Mouse (Mus musculus) kidney, adult 8-10 months (tissue): ENCODE results near the gene Il31ra.
A peak's percentile ranks its signal among the peaks of the same experiment; 100 is the strongest.

Source experiments
- DNase-seq, 2 experiments: peaks; one replicate each; pipeline ENCODE4 v3.0.0; 2022

Il31ra gene

GRCm38 (mm10) chr13:112506766-112507165 lies 87.4 kb downstream of the Il31ra start:
- no peak for DNase-seq

DNA sequence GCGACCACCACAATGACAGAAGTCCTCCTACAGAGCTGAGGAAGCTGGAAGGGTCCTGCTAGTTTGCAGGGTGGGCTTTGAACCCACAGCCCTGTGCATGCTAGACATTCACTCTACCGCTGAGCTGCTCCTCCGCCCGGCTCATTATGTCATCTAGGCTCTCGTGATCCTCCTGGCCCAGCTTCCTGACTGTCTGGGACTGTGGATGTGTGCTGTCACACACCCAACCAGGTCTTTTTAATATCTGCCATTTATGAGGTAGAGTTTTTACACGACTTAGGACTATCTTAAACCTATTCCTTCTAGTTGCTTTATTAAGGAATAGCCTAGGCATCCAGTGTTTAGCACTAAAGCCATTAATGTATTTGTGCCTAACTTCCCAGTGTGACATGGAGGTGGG lies 88.7 kb downstream of the Il31ra start:
- DNase-seq: no peak

GRCm38 (mm10) chr13:112503846-112504245 lies 90.3 kb downstream of the Il31ra start:
- DNase-seq: no peak

DNA sequence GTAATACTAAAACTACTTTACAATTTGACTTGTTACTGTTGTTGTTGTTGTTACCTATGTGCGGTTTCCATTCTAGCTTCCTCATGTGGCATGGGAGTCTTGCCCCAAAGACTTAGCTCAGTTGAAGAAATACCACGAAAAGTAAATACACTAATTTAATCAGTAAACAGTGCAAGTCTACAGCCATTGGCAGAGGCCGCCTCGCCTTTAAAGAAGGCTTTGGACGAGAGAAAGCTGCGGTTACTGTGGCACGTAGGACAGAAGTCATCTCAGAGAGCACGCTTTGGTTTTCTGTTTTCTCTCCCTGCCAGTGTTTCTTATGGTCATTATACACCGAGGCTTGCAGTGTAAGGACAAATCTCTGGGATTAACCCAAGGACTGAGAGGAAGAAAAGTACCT lies 93.7 kb downstream of the Il31ra start:
- DNase-seq: no peak

DNA sequence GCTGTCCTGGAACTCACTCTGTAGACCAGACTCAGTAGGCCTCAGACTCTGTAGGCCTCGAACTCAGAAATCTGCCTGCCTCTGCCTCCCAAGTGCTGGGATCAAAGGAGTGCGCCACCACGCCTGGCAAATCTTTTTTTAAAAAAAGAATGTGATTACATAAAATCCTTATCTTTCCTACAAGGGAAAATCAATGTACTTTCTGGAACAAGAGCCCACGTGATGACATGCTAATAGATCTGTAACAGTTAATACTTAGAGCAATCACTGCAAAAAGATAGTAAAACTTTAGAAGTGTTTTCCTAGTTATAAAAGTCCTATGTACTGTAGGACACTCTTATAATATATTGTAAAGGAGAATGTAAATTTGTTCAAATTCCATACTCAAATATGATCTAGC lies 94.1 kb downstream of the Il31ra start:
- DNase-seq: no peak

DNA sequence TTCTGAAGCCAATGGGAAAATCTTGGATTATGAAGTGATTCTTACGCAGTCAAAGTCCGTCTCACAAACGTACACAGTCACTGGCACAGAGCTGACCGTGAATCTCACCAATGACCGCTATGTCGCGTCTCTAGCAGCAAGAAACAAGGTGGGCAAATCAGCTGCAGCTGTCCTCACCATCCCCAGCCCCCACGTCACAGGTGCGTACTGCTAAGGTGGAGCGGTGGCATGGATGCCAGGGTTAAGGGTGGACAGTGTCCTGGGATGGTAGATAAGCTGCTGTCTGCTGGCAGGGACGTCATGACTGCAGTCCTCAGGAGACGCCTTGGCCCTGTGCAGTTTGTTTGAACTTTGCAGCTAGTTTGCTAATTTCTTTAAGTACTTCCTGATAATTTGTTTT lies 99.6 kb downstream of the Il31ra start:
- no peak for DNase-seq

DNA sequence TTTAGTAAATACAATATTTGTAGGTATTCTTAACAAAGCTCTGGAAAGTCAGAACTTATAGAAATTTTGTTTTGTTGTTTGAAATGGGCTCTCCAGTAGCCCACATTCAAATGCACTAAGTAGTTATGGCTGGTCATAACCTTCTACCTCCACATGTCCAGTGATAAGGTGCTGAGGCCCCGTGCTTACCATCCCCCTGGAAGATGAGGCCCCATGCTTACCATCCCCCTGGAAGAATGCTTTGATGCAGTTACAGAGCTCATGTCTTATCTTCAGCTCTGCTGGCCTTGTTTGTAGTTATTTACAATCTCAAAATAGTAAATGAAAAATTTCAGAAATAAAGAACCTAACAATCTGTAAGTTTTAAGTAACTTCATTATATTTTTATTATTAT lies 101.9 kb downstream of the Il31ra start:
- DNase-seq: no peak

GRCm38 (mm10) chr13:112491636-112492284 lies 102.4 kb downstream of the Il31ra start:
- DNase-seq: peak; percentile 50 to 56

GRCm38 (mm10) chr13:112490036-112490435 lies 104.1 kb downstream of the Il31ra start:
- no peak for DNase-seq

DNA sequence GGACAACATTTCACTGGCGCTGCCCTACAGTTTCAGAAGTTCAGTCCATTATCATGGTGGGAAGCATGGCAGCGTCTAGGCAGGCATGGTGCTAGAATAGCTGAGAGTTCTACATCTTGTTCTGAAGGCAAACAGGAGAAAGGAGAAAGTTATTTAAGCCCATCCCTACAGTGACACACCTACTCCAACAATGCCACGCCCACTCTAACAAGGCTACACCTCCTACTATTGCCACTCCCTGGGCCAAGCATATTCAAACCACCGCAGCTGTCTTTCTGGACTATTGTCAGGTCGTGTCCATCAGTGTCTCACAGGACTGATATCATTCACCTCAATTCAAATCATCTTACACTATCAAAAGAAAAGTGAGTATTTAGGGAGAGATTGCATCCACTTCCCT lies 107.5 kb downstream of the Il31ra start:
- no peak for DNase-seq

- DNase-seq: peak; percentile 61 to 69
These were observed 107.9 kb downstream of the Il31ra start for GRCm38 (mm10) chr13:112486236-112486635.

GRCm38 (mm10) chr13:112483015-112483414 lies 111.1 kb downstream of the Il31ra start:
- DNase-seq: no peak

DNA sequence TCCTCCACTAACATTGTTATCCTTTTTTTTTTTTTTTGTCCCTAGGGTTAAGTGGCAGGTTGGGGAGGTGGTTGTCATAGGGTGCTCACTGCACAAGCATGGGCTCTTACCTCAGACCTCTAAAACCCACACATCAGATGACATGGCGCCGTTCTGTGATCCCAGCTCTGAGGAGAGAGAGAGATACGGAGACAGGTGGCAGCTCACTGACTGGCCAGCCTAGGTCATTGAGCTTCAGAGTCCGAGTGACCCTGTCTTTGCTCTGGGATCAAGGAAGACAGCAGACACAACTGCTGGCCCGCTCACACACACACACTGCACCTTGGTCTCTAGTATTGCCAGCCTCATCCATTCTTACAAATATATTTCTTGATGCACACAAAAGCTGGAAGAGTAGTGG lies 111.6 kb downstream of the Il31ra start:
- DNase-seq: no peak

DNA sequence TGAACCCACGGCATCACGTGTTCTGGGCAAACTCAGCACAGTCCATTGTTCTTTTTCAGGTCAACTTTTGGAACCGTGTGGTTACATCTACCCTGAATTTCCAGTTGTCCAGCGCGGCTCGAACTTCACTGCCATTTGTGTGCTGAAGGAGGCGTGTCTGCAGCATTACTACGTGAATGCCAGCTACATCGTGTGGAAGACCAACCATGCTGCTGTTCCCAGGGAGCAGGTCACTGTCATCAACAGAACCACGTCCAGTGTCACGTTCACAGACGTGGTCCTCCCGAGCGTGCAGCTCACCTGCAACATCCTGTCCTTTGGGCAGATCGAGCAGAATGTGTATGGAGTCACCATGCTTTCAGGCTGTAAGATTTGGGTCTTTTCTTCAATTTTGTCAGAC lies 114.2 kb downstream of the Il31ra start:
- DNase-seq: no peak

DNA sequence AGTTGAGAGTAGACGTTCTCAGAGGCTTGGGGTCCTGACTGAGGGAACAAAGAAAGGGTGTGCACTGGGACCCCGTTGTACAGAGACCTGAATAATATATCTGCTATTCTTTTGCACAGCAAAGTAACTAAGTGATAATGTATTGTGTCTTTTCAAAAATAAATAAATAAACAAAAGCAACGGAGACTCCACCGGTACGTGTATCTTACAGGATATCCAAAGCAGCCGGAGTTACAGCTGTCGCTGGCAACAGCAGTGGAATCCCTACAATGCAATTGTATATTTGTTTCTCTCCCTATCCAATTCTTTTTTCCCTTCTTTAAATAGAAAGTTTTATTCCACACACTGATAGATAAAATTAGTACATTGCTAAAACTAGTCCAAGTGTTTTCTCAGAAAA lies 115.1 kb downstream of the Il31ra start:
- no peak for DNase-seq

DNA sequence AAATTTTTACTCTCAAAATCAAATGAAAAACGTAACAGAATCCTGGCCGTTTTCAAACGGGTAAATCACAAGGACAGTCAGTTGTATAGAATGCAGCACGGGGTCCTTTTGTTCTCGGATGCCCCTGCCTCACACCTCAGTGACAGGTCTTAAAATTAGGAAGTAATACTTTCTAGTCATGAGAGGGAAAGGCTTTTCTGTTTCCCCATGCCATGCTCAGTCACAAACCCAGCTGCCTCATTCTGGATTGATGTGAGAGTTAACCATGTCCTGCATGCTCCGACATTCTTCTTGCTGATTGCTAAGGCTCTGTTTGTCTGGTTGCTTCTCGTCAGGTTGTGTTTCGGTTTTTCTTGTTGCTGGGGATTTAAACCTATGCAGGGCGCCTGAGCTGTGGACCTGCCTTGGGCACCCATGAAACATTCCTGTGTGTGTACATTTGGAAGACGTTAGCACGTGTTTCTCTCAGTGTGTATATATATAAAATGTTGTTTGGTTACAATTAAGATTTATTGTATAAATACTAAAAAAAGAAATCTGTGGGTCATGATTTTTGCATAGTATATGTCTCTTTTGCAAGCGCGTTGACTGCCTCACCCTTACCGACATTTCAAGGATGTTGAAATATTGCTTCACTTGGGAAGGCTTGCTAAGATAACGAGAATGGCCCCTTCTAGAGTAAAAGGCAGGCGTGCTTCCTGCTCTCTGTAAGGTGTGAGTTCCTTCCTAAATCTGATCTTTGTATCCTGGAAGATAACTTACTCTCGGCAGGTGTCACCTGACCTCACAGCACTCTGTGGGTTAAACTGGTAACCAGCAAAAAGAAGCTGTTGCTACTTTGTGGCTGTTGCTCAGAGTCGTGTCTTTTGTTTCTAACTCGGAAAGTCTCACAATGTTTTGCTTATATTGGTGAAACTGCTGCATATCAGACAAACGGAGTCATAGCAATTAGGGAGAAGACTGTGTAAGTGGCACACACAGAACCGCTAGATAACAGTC lies 120.1 kb downstream of the Il31ra start:
- DNase-seq: no peak

GRCm38 (mm10) chr13:112472401-112473023 lies 121.6 kb downstream of the Il31ra start:
- DNase-seq: no peak

DNA sequence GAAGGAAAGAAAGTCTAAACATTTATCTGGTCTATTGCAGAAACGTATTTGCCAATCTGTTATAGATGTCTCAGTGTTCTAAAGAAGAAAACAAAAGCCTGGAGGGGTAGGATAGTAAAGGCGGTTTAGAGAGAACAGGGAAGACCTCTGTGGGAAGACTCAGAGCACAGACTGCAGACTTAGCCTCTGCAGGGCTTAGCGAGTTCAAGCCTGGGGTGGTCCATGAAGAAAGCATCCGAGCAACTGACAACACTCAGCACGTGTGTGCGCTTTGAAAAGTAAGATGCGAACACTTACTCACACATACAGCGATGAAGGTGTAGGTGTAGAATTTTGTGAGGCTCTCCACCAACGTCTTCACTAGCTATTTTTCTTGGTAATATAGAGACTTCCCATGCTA lies 123.0 kb downstream of the Il31ra start:
- no peak for DNase-seq
